Mouse (Mus musculus) limb, embryonic 13.5 days (tissue): ENCODE results near the gene Sebox. TPM values are rescaled to one million over a fixed set of nuclear protein-coding genes. Genes with fewer than 3 reads are reported as not detected.

Experiments
- ATAC-seq: fragments of 200-750 bp; cut with Nextera tagmentation; 2 replicates; pipeline ENCODE4 v1.8.0; 2017; ENCODE audit warnings: low read depth, moderate number of reproducible peaks, moderate TSS enrichment; ENCODE audit not compliant: low FRiP score
- H3K27ac ChIP-seq: fragments of 300-500 bp; sonication (generic); 2 replicates; pipeline ENCODE4 v1.5.1; 2015; ENCODE audit warnings: inconsistent platforms, mild to moderate bottlenecking, moderate library complexity
- H3K27me3 ChIP-seq: fragments of 300-500 bp; sonication (generic); 2 replicates; pipeline ENCODE4 v1.6.1; 2015; ENCODE audit warnings: mild to moderate bottlenecking, inconsistent platforms
- H3K36me3 ChIP-seq: fragments of 300-500 bp; sonication (generic); 2 replicates; pipeline ENCODE4 v1.6.1; 2015; ENCODE audit warnings: inconsistent platforms, mild to moderate bottlenecking, moderate library complexity
- H3K4me1 ChIP-seq: fragments of 300-500 bp; sonication (generic); 2 replicates; pipeline ENCODE4 v1.6.1; 2015; ENCODE audit warnings: inconsistent platforms
- H3K4me2 ChIP-seq: fragments of 300-500 bp; sonication (generic); replicated peaks from 2 replicates; pipeline ENCODE4 v1.6.1; 2015; ENCODE audit warnings: inconsistent platforms, mild to moderate bottlenecking, moderate library complexity
- H3K4me3 ChIP-seq: fragments of 300-500 bp; sonication (generic); 2 replicates; pipeline ENCODE4 v1.5.1; 2015; ENCODE audit warnings: moderate library complexity, mild to moderate bottlenecking, inconsistent platforms
- H3K9ac ChIP-seq: fragments of 300-500 bp; sonication (generic); 2 replicates; pipeline ENCODE4 v1.6.1; 2015; ENCODE audit warnings: mild to moderate bottlenecking, inconsistent platforms
- H3K9me3 ChIP-seq: fragments of 300-500 bp; sonication (generic); 2 replicates; pipeline ENCODE4 v1.6.1; 2016; ENCODE audit warnings: inconsistent platforms
- WGBS: fragments of 180-500 bp; shearing (Covaris S2); methylation state at CpG from one replicate; pipeline ENCODE4 v1.1.7; 2015; 5-methylcytosine and 5-hydroxymethylcytosine counted together
- polyA plus RNA-seq: library from polyadenylated mRNA; unstranded; fragments of >200 nt; fragmentation: Nextera tagmentation; extraction: Ambion mirVana; gene quantifications from 2 replicates; pipeline ENCODE4 v1.2.1, GENCODE M21; 2015

The Sebox gene
- polyA plus RNA-seq, 1 experiment from 2014 or later = not detected

DNA sequence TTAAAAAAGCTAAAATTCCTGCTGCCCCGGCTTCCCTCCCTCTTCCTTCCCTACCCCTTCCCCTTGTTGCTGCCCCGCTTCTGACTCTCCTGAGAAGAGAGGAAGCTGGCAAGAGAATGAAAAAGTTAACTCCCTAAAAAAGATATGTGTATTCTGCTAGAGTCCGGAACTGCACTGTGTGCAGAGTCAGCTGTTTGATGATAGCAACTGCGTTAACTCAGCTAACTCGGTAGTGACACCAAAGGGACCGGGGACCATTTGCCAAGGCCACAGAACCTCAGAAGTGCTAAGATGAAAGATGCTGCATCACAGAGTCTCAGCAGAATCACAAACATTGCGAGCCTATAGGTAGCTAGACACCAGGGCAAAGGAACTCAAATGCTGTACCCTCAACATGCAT, 35.7 kb upstream of the Sebox start:
- Histone ChIP-seq H3K27me3 (no peaks in the 10 kb centered on the region), H3K9ac (no peak overlapping the region), H3K4me3 (no peak overlapping the region), H3K27ac (no peak overlapping the region), H3K9me3 (no peaks in the 10 kb centered on the region), H3K36me3 (peaks cover 15% of the 10 kb centered on the region), H3K4me1 (peaks cover 26% of the 10 kb centered on the region), H3K4me2 (no peak overlapping the region)
- no peak for ATAC-seq
- 81% methylated on average over 7 of the region's 7 CpGs for WGBS

DNA sequence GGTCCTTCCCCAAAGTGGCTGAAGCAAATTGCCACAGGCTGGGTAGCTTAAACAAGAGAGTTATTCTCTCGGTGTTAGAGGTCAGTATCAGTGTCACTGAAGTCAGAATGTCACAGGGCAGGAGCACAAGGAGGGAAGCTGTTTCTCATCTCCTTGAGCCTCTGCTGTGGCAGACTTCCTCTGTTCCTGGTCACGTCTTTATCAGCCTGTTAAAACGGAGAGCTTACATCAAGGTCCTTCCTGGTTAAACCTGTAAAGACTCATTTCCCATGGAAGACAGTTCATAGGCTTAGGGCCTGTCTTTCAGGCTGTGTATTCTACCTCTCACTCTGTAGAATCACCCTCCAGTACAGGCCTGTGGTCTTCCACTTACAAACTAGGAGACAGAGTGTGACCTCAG, 35.3 kb upstream of the Sebox start:
- Histone ChIP-seq H3K27ac (no peak overlapping the region), H3K36me3 (peaks cover 15% of the 10 kb centered on the region), H3K4me1 (peaks cover 26% of the 10 kb centered on the region), H3K4me3 (no peak overlapping the region), H3K27me3 (no peaks in the 10 kb centered on the region), H3K9ac (no peak overlapping the region), H3K9me3 (no peaks in the 10 kb centered on the region), H3K4me2 (no peak overlapping the region)
- WGBS = 42% methylated on average over 3 of the region's 3 CpGs
- no peak for ATAC-seq

DNA sequence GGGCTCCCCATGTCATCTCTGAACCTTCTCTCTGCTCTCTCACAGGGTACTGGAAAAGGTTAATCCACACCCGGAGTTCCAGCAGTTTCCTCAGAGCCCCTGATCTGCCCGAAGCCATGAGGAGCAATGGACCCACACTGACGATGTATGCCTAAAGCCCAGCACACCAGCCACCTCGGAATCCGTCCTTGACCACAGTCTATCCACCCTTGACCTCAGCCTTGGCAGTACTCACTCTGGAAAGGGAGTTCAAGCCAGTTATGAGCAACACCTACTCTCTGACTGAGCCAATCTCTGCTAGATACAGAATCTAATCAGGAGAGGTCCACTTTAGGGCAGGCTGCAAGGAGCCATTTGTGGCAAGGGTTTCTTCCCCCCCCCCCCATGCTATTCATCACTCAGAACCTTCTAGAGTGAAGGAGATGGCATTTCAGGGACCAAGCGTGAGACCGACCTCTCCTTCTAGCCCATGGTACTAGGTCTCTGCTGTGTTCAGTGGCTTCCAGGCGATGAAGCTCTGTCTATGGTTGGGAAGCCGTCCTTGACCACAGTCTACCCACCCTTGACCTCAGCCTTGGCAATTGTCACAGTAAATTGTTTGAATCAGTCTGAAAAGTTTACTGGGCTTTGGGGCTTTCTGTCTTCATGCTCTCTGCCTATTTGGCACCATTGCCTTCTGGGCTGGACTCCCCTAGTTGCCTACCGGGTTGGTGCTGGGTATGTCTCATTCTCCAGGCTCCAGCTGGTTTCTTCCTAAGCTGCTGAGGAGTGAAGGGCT, 31.7 kb upstream of the Sebox start:
- H3K4me2 ChIP-seq = no peak overlapping the region
- no peak overlapping the region for H3K9ac ChIP-seq
- 89% methylated on average over 10 of the region's 10 CpGs for WGBS
- H3K27me3 ChIP-seq = no peaks in the 10 kb centered on the region
- no peak for ATAC-seq
- peaks cover 11% of the 10 kb centered on the region for H3K4me1 ChIP-seq
- peaks cover 15% of the 10 kb centered on the region for H3K36me3 ChIP-seq
- no peaks in the 10 kb centered on the region for H3K9me3 ChIP-seq
- H3K27ac ChIP-seq = no peak overlapping the region
- no peak overlapping the region for H3K4me3 ChIP-seq

DNA sequence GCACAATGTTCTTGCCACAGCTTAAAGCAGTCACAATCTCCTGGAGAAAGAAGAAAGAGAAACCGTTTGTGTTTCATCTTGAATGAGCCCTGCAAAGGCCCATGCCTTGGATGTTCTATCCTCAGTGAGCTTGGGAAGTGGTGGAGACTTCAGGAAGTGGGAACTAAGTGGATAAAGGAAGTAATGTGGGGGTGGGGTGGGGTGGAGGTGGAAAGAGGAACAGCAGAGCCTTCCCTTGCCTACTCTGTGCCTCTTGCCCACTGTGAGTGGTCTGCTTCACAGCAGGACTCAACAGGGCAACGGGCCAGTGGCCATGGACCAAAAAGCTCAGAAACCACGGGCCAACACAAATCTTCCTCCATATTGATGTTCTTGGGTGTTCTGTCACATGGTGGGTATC, 28.0 kb upstream of the Sebox start:
- H3K27me3 ChIP-seq = no peaks in the 10 kb centered on the region
- no peaks in the 10 kb centered on the region for H3K4me1 ChIP-seq
- H3K9me3 ChIP-seq = no peaks in the 10 kb centered on the region
- ATAC-seq = no peak
- H3K4me2 ChIP-seq = no peak overlapping the region
- no peak overlapping the region for H3K27ac ChIP-seq
- 78% methylated on average over 3 of the region's 3 CpGs for WGBS
- H3K9ac ChIP-seq = no peak overlapping the region
- H3K36me3 ChIP-seq = peaks cover 10% of the 10 kb centered on the region
- H3K4me3 ChIP-seq = no peak overlapping the region

DNA sequence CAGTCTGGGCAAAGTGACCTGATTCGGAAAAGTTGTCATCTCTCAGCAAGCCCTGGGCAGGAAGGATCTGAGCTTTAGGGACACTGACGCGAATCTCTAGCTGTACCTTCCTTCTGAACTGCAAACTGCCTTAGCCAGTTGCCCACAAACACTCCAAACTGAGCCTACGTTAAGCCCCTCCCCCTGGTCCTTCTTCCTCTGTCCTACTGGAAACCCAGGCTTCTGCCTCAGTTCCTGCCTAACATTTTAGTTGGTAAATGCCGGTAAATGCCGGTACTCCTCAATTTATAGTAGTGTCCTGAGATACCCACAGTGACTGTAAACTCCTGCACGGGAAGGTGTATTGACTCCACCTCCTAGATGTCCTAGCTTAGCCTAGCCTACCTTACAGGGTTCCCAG, 19.6 kb upstream of the Sebox start:
- no peak for ATAC-seq
- Histone ChIP-seq H3K36me3 (no peaks in the 10 kb centered on the region), H3K9ac (no peak overlapping the region), H3K4me3 (no peak overlapping the region), H3K4me2 (no peak overlapping the region), H3K9me3 (no peaks in the 10 kb centered on the region), H3K27me3 (peaks cover 64% of the 10 kb centered on the region), H3K4me1 (no peaks in the 10 kb centered on the region), H3K27ac (no peak overlapping the region)
- WGBS = 56% methylated on average over 7 of the region's 7 CpGs

DNA sequence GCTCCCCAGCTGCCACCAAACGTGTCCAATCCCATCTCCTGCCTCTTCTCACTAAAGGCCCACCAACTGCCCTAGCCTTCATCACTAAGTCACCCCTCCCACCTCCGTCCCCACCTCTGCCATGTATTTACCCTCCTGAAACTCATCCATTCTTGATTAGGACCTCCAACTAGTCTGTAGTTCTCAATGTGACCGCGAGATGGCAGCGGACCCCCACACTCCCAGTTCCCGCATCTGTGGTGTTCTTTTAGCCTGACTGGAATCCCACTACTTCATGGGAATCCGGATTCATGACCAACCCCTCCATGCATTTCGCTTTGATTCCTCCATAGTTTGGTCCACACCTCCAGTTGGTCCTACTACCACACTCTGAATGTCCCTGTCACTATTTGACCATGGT, 15.1 kb upstream of the Sebox start:
- peaks cover 8% of the 10 kb centered on the region for H3K4me1 ChIP-seq
- H3K27ac ChIP-seq = no peak overlapping the region
- H3K9me3 ChIP-seq = no peaks in the 10 kb centered on the region
- no peak for ATAC-seq
- H3K4me2 ChIP-seq = no peak overlapping the region
- H3K9ac ChIP-seq = no peak overlapping the region
- WGBS = 2% methylated on average over 8 of the region's 8 CpGs
- H3K27me3 ChIP-seq = peaks cover 87% of the 10 kb centered on the region
- H3K36me3 ChIP-seq = no peaks in the 10 kb centered on the region
- no peak overlapping the region for H3K4me3 ChIP-seq

DNA sequence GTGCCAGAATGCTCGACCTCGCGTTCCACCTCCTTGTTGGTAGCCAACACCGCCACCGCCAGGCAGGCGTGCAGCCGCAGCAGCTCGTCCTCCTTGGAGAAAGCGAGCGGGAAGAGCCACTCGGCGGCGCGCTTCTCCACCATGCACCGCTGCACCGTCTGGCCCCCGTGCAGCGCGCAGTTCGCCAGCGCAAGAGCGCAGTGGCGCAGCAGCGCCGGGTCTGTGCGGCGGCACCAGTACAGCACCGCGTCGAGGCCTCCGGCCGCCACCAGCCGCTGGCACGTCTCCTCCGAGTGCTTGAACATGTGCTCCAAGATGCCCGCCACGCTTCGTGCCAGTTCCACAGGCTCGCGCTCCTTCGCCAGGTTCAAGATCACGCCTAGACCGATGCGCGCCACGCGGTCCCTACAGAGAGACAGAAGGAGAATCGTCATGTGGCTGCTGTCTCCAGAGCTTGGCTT, 12.4 kb upstream of the Sebox start:
- no peaks in the 10 kb centered on the region for H3K9me3 ChIP-seq
- H3K4me2 ChIP-seq = peak overlapping the region; percentile 58
- H3K4me1 ChIP-seq = peaks cover 8% of the 10 kb centered on the region
- 10% methylated on average over 48 of the region's 48 CpGs for WGBS
- no peak overlapping the region for H3K27ac ChIP-seq
- H3K27me3 ChIP-seq = peaks cover 89% of the 10 kb centered on the region
- 0 out of 2 replicates have a peak overlapping the region, but pooled peaks have one; percentile 8 for H3K9ac ChIP-seq
- ATAC-seq = no peak
- peak overlapping the region; percentile 20 for H3K4me3 ChIP-seq
- no peaks in the 10 kb centered on the region for H3K36me3 ChIP-seq

DNA sequence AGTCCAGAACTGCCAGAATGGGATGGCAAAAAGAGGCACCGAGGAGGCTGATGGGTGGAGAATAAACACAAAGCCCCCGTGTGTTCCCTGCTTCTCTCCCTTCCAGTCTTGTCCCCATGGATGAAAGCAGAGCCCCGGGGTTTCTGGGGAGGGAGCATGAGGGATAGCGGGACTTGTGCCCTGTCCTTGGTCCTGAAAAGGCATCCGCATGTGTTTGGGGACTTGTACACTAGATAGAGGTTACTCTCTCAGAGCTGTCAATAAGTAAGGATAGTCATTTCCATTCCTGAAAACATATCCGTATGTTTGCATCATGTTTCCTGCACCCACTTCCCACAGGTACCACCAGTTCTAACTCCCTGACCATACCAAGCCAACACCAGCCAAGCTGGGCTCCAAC, 7.3 kb upstream of the Sebox start:
- peaks cover 16% of the 10 kb centered on the region for H3K4me1 ChIP-seq
- no peak overlapping the region for H3K9ac ChIP-seq
- 4% methylated on average over 6 of the region's 6 CpGs for WGBS
- no peak overlapping the region for H3K4me2 ChIP-seq
- H3K27me3 ChIP-seq = peaks cover 80% of the 10 kb centered on the region
- H3K27ac ChIP-seq = no peak overlapping the region
- no peaks in the 10 kb centered on the region for H3K36me3 ChIP-seq
- no peaks in the 10 kb centered on the region for H3K9me3 ChIP-seq
- no peak for ATAC-seq
- H3K4me3 ChIP-seq = no peak overlapping the region

DNA sequence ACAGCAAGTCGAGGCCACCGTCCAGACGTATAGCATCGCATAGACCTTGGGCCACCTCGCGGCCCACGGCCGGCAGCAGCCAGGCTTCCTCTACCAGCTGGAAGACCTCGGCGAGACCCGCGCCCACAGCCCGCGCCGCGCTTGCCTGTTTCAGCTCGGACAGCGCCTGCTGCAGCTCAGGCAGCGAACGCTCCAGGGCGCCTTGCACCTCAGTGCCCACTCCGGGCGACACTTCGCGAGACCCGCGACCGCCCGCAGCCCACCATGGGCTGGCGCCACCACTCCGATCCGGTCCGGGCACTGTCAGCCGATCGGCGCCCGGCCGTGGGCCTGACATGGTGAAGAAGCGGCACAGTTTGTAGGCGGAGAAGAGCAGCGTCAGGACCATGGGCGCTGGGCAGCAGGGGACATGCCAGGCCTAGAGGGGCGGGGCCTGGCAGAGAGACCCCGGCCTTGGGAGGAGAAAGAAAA, 6.1 kb upstream of the Sebox start:
- peak overlapping the region; percentile 61 for H3K4me3 ChIP-seq
- peak; percentile 57 for ATAC-seq
- H3K27ac ChIP-seq = no peak overlapping the region
- H3K36me3 ChIP-seq = no peaks in the 10 kb centered on the region
- 1% methylated on average over 38 of the region's 44 CpGs for WGBS
- no peaks in the 10 kb centered on the region for H3K9me3 ChIP-seq
- peaks cover 13% of the 10 kb centered on the region for H3K4me1 ChIP-seq
- H3K4me2 ChIP-seq = peak overlapping the region; percentile 99
- H3K27me3 ChIP-seq = peaks cover 78% of the 10 kb centered on the region
- H3K9ac ChIP-seq = peak overlapping the region; percentile 63

DNA sequence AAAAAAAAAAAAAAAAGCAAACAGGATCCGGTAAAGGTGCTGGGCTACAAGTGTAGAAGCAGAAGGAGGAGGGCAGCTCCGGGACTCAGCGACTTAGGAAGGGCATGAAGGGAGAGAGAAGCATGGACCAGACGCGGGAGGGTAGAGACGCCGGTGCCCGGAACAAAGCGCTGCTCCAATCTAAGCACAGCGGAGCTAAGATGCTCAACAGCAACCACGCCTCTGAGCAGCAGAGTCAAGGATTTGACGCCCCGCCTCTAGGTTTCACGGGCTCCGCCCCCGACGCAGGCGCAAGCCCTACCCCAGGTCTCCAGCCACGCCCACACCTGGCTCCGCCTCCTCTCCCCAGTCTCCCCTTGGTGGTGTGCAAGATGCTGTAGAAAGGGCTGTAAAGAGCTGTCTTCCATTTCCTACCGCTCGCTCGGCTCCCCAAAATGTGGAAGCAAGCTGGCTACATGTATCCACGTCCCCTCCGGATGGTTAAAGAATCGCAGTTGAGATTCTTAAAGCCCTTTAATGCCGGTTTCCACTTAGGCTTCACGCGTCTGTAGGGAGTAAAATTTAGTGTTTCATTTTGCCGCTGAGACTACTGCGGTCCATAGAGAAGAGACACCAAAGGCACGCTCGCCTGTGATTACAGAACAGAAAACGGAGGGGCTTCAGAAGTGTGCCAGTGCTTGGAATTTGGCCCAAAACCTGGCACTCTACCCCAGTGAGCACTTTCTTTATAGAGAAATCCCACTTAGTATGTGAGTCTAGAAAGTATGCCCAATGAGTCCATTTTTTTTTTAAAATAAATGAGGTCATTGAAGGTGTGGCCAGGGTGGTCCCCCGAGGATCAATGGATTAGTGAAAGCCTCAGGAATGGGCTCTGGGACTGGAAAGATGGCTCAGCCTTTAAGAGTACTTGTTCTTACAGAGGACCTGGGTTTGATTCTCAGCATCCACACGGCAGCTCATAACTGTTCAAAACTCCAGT, 5.4 kb upstream of the Sebox start, which contains the start of gene Sarm1:
Gene Sarm1 (minus strand): TSS at position 211 of the 979 bp plus-strand sequence.
- H3K36me3 ChIP-seq = no peaks in the 10 kb centered on the region
- no peak within 1 kb of the TSS; the same call in 1 of the 2 replicates for H3K27ac ChIP-seq
- WGBS = 4% methylated on average over 36 of the region's 36 CpGs
- peak; percentile 97 for ATAC-seq
- H3K27me3 ChIP-seq = peaks cover 73% of the 10 kb centered on the region
- peak within 1 kb of the TSS; percentile 61 for H3K4me3 ChIP-seq
- H3K4me1 ChIP-seq = peaks cover 13% of the 10 kb centered on the region
- H3K4me2 ChIP-seq = peak within 1 kb of the TSS; percentile 99
- H3K9ac ChIP-seq = peak within 1 kb of the TSS; percentile 63
- no peaks in the 10 kb centered on the region for H3K9me3 ChIP-seq

DNA sequence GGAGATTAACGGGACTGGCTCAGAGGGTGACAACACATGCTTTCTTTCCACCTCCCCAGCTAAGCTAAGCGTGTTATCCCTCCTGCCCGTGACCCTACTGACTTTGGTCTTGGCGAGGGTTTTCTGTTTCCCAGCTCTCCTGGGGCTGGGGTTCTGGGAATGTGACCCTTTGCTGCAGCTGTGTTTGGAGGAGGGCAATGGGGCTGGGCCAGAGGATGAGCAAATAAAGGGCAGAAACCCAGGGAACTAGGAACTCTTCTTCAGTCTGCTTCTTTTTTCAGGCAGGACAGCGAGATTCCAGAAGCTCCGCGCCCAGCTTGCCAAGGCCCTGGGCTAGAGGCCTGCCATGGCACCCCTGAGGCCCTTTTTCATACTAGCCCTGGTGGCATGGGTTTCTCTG, 4.2 kb upstream of the Sebox start, which contains the start of gene Vtn:
Gene Vtn (plus strand): TSS at position 88 of the 400 bp plus-strand sequence.
- Histone ChIP-seq H3K4me3 (peak within 1 kb of the TSS; percentile 61), H3K4me2 (peak within 1 kb of the TSS; percentile 99), H3K9ac (peak within 1 kb of the TSS; percentile 63), H3K36me3 (no peaks in the 10 kb centered on the region), H3K27ac (no peak within 1 kb of the TSS; the same call in 1 of the 2 replicates), H3K27me3 (peaks cover 69% of the 10 kb centered on the region), H3K4me1 (peaks cover 13% of the 10 kb centered on the region), H3K9me3 (no peaks in the 10 kb centered on the region)
- WGBS = 66% methylated on average over 7 of the region's 7 CpGs
- ATAC-seq = no peak

DNA sequence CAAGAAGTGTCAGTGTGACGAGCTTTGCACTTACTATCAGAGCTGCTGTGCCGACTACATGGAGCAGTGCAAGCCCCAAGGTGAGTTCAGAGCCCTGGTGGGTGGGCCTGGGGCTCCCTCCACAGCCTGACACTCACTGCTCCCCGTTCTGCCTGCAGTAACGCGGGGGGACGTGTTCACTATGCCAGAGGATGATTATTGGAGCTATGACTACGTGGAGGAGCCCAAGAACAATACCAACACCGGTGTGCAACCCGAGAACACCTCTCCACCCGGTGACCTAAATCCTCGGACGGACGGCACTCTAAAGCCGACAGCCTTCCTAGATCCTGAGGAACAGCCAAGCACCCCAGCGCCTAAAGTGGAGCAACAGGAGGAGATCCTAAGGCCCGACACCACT, 3.7 kb upstream of the Sebox start:
- WGBS = 54% methylated on average over 16 of the region's 16 CpGs
- Histone ChIP-seq H3K4me2 (no peak overlapping the region), H3K4me1 (peaks cover 13% of the 10 kb centered on the region), H3K9ac (no peak overlapping the region), H3K27me3 (peaks cover 63% of the 10 kb centered on the region), H3K27ac (no peak overlapping the region), H3K36me3 (no peaks in the 10 kb centered on the region), H3K9me3 (no peaks in the 10 kb centered on the region), H3K4me3 (no peak overlapping the region)
- no peak for ATAC-seq
